Mouse (Mus musculus) frontal cortex, postnatal 25 days (tissue): ENCODE measurements around the gene Tead1.
"Not testable (repeated sequence)": the region's sequence is repeated elsewhere in the genome, so short reads cannot be mapped to it uniquely, and the experiment has no call there.

Source experiments
- DNase-seq, 2 experiments: peaks; one replicate each; pipeline ENCODE4 v3.0.0; 2022; ENCODE audit warnings: low spot score in 2 of 2

The Tead1 gene

GRCm38 (mm10) chr7:112919845-112920244 lies 240.7 kb downstream of the Tead1 start:
- peak in 1 of 2 experiments; percentile 42 for DNase-seq

GRCm38 (mm10) chr7:112922801-112923200 lies 243.7 kb downstream of the Tead1 start:
- no peak for DNase-seq

- DNase-seq, result no peak
These were observed 244.6 kb downstream of the Tead1 start for GRCm38 (mm10) chr7:112923712-112924111.

- DNase-seq, result no peak
These were observed 251.6 kb downstream of the Tead1 start for GRCm38 (mm10) chr7:112930669-112931068.

GRCm38 (mm10) chr7:112935876-112936275 lies 256.8 kb downstream of the Tead1 start:
- DNase-seq, result not testable (repeated sequence)

GRCm38 (mm10) chr7:112937089-112937488 lies 258.0 kb downstream of the Tead1 start:
- DNase-seq, result no peak

- DNase-seq, result no peak
These were observed 259.8 kb downstream of the Tead1 start for GRCm38 (mm10) chr7:112938959-112939358.

- no peak for DNase-seq
These were observed 263.4 kb downstream of the Tead1 start for GRCm38 (mm10) chr7:112942567-112942966.

GRCm38 (mm10) chr7:112943056-112943455 lies 263.9 kb downstream of the Tead1 start:
- DNase-seq, result no peak

GRCm38 (mm10) chr7:112946706-112947105 lies 267.6 kb downstream of the Tead1 start:
- DNase-seq, result no peak

- DNase-seq, result peak in 1 of 2 experiments; percentile 12
These were observed 274.7 kb downstream of the Tead1 start, which contains the start of gene Rassf10 for GRCm38 (mm10) chr7:112953777-112954291. Rassf10 (plus strand) TSS chr7:112953962.

GRCm38 (mm10) chr7:112954351-112955102 lies 275.4 kb downstream of the Tead1 start:
- no peak for DNase-seq

- DNase-seq, result no peak
These were observed 276.1 kb downstream of the Tead1 start for GRCm38 (mm10) chr7:112955103-112955827.

- DNase-seq, result no peak
These were observed 276.8 kb downstream of the Tead1 start for GRCm38 (mm10) chr7:112955955-112956354.
